Mouse (Mus musculus) embryonic facial prominence, embryonic 11.5 days (tissue): Measurements from ENCODE around the gene Pah. TPM values are rescaled to one million over a fixed set of nuclear protein-coding genes. Genes with fewer than 3 reads are reported as not detected.

Experiments
- ATAC-seq: fragments of 200-750 bp; cut with Nextera tagmentation; replicated peaks from 2 replicates; pipeline ENCODE4 v1.8.0; 2017; ENCODE audit warnings: low read depth; ENCODE audit not compliant: insufficient number of reproducible peaks, low FRiP score, low TSS enrichment
- DNase-seq: peaks from one replicate; pipeline ENCODE4 v3.0.0-alpha.2; 2015; ENCODE audit warnings: low spot score
- H3K27ac ChIP-seq: fragments of 300-500 bp; sonication (generic); replicated peaks from 2 replicates; pipeline ENCODE4 v1.5.1; 2014; ENCODE audit warnings: mild to moderate bottlenecking, low read depth, low read length, control low read depth
- H3K27me3 ChIP-seq: fragments of 300-500 bp; sonication (generic); 2 replicates; pipeline ENCODE4 v1.6.1; 2014; ENCODE audit warnings: mild to moderate bottlenecking, low read length, moderate library complexity, mixed read lengths; ENCODE audit not compliant: control insufficient read depth, insufficient read depth
- H3K36me3 ChIP-seq: fragments of 300-500 bp; sonication (generic); replicated peaks from 2 replicates; pipeline ENCODE4 v1.6.1; 2014; ENCODE audit warnings: low read depth, mild to moderate bottlenecking, low read length, moderate library complexity, mixed read lengths; ENCODE audit not compliant: control insufficient read depth, insufficient read depth
- H3K4me1 ChIP-seq: fragments of 300-500 bp; sonication (generic); 2 replicates; pipeline ENCODE4 v1.6.1; 2014; ENCODE audit warnings: low read length, mixed read lengths; ENCODE audit not compliant: control insufficient read depth, insufficient read depth
- H3K4me2 ChIP-seq: fragments of 300-500 bp; sonication (generic); 2 replicates; pipeline ENCODE4 v1.6.1; 2014; ENCODE audit warnings: low read depth, mild to moderate bottlenecking, control low read depth, low read length, moderate library complexity
- H3K4me3 ChIP-seq: fragments of 300-500 bp; sonication (generic); 2 replicates; pipeline ENCODE4 v1.5.1; 2014; ENCODE audit warnings: low read depth, low read length, control low read depth
- H3K9ac ChIP-seq: fragments of 300-500 bp; sonication (generic); replicated peaks from 2 replicates; pipeline ENCODE4 v1.6.1; 2014; ENCODE audit warnings: mild to moderate bottlenecking, control low read depth, low read length
- H3K9me3 ChIP-seq: fragments of 300-500 bp; sonication (generic); replicated peaks from 2 replicates; pipeline ENCODE4 v1.6.1; 2016; ENCODE audit warnings: mild to moderate bottlenecking, low read length, inconsistent platforms, mixed read lengths; ENCODE audit not compliant: control insufficient read depth
- whole genome bisulfite sequencing: fragments of 180-500 bp; shearing (Covaris S2); extraction: QIAGEN DNeasy Blood & Tissue Kit; methylation state at CpG from one replicate; pipeline ENCODE4 v1.1.7; 2014; 5-methylcytosine and 5-hydroxymethylcytosine counted together
- polyA plus RNA-seq: library from polyadenylated mRNA; unstranded; fragments of >200 nt; fragmentation: Nextera tagmentation; extraction: Ambion mirVana; gene quantifications from 2 replicates; pipeline ENCODE4 v1.2.1, GENCODE M21; 2014

Gene Pah
- polyA plus RNA-seq, 1 experiment from 2014 or later, result not detected

- no peak for ATAC-seq
- H3K9me3 ChIP-seq, result no peaks in the 10 kb centered on the region
- no peak overlapping the region for H3K4me2 ChIP-seq
- no peaks in the 10 kb centered on the region for H3K36me3 ChIP-seq
- WGBS, result 3% methylated on average over 18 of the region's 18 CpGs
- H3K9ac ChIP-seq, result no peak overlapping the region
- H3K27me3 ChIP-seq, result peaks cover 82% of the 10 kb centered on the region
- H3K4me3 ChIP-seq, result no peak overlapping the region
- H3K4me1 ChIP-seq, result peaks cover 2% of the 10 kb centered on the region; the same call in 1 of the 2 replicates
- no peak overlapping the region for H3K27ac ChIP-seq
- DNase-seq, result peak; percentile 58
Observed at GRCm38 (mm10) chr10:87489246-87490009, 32.2 kb upstream of the Pah start.

GRCm38 (mm10) chr10:87490328-87490727 is 31.3 kb upstream of the Pah start:
- no peak overlapping the region for H3K4me3 ChIP-seq
- H3K4me2 ChIP-seq, result no peak overlapping the region

GRCm38 (mm10) chr10:87491485-87492040 is 30.0 kb upstream of the Pah start:
- DNase-seq (no peak), ATAC-seq (no peak)
- Histone ChIP-seq H3K27me3 (peaks cover 71% of the 10 kb centered on the region), H3K4me1 (no peaks in the 10 kb centered on the region), H3K9me3 (no peaks in the 10 kb centered on the region), H3K4me3 (peak overlapping the region; percentile 62), H3K27ac (no peak overlapping the region), H3K36me3 (no peaks in the 10 kb centered on the region), H3K4me2 (peak overlapping the region; percentile 26; the same call in 1 of the 2 replicates), H3K9ac (no peak overlapping the region)
- WGBS, result 1% methylated on average over 11 of the region's 11 CpGs

More at GRCm38 (mm10) chr10:87490328-87490727, 31.3 kb upstream of the Pah start:
- 6% methylated on average over 2 of the region's 2 CpGs for WGBS
- no peak overlapping the region for H3K9ac ChIP-seq
- no peaks in the 10 kb centered on the region for H3K36me3 ChIP-seq
- DNase-seq (no peak), ATAC-seq (no peak)
- no peaks in the 10 kb centered on the region for H3K4me1 ChIP-seq
- no peak overlapping the region for H3K27ac ChIP-seq
- no peaks in the 10 kb centered on the region for H3K9me3 ChIP-seq
- peaks cover 83% of the 10 kb centered on the region for H3K27me3 ChIP-seq

DNA sequence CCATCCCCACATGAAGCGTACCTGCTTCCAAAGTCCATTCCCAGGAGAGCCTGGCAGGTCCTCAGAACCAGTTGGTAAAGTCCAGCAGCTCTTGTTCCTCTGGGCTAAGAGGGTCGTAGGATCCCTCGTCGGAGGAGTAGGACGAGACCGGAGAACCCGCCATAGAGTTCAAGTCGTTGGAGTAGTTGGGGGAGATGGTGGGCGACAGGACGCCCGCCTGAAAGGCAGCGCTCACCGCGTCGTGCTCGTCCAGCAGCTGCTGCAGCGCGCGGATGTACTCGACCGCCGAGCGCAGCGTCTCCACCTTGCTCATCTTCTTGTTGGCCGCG is 29.3 kb upstream of the Pah start:
- Histone ChIP-seq H3K27me3 (peaks cover 66% of the 10 kb centered on the region), H3K36me3 (no peaks in the 10 kb centered on the region), H3K4me1 (no peaks in the 10 kb centered on the region), H3K27ac (no peak overlapping the region), H3K9ac (peak overlapping the region; percentile 62), H3K9me3 (no peaks in the 10 kb centered on the region), H3K4me3 (peak overlapping the region; percentile 62), H3K4me2 (peak overlapping the region; percentile 98)
- WGBS, result 0% methylated on average over 26 of the region's 26 CpGs
- ATAC-seq, result no peak
- no peak for DNase-seq

DNA sequence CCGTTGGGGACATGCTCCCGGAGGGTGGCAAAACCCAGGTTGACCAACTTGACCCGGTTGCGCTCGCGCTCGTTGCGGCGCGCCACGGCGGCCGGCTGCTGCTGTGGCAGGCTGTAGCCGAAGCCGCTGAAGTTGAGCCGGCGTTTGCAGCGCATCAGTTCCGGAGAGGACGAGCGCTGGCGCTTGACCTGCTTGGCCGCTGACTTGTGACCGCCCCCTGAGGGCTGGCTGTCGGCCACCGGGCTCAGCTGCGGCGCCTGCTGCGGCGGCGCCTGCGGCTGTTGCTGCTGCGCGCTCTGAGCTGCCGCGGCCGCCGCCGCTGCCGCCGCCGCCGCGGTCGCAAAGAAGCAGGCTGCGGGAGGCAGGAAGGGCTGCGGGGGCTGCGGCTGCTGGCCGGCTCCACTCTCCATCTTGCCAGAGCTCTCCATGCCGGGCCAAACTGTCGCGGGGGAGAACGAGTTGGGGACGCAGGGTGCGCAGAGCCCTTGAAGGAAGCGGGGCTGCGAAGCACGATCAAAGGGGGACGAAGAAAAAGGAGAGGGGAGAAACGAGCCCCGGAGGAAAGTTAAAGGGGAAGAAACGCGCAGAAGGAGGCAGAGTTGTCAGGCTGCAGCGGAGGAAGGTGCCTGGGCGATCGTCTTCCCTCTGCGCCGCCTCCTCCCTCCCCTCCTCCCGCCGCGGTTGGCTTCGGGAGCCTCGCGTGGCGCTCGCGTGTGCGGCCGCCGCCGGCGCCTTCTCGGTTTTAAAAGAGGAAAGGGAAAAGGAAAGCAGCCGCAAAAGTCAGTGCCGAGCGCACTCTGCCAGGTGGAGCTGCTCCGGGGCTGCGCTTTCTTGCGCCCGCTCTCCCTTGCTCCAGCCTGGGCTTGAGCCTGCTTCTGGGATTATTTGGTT is 28.7 kb upstream of the Pah start:
- Histone ChIP-seq H3K36me3 (no peaks in the 10 kb centered on the region), H3K4me3 (peak overlapping the region; percentile 62), H3K4me1 (no peaks in the 10 kb centered on the region), H3K9ac (peak overlapping the region; percentile 62), H3K27ac (peak overlapping the region; percentile 47; the same call in 1 of the 2 replicates), H3K27me3 (peaks cover 61% of the 10 kb centered on the region), H3K9me3 (no peaks in the 10 kb centered on the region), H3K4me2 (peak overlapping the region; percentile 98)
- WGBS, result under 1% methylated on average over 78 of the region's 90 CpGs
- peak; percentile 72 for DNase-seq
- peak; percentile 27; the same call in 1 of the 2 replicates for ATAC-seq

DNA sequence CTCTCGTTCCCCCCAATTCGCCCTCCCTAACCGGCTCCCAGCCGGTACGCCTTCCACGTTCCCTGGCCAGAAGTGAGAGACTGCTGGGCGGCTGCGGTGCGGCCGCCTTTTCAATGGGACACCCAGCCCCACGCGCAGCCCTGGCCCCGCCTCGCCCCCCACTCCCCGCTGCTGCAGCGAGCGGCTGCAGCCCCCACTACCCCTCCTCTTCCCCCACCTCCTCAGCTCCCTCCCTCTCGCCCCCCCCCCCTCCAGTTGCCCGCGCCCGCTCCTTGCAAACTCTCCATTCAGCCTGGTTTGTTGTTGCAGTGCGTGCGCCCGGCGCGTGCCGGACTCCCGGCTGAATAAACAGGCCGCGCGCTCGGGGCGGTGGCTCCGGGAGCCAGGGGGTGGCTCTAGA is 28.0 kb upstream of the Pah start, which contains the start of gene Ascl1:
Gene Ascl1 (minus strand): TSS at position 85 of the 400 bp plus-strand sequence.
- Histone ChIP-seq H3K27ac (peak within 1 kb of the TSS; percentile 47; the same call in 1 of the 2 replicates), H3K36me3 (no peaks in the 10 kb centered on the region), H3K4me2 (peak within 1 kb of the TSS; percentile 98), H3K4me3 (peak within 1 kb of the TSS; percentile 62), H3K27me3 (peaks cover 54% of the 10 kb centered on the region), H3K9ac (peak within 1 kb of the TSS; percentile 62), H3K4me1 (no peaks in the 10 kb centered on the region), H3K9me3 (no peaks in the 10 kb centered on the region)
- whole genome bisulfite sequencing, result under 1% methylated on average over 31 of the region's 34 CpGs
- DNase-seq, result peak; percentile 68
- peak; percentile 42; the same call in 1 of the 2 replicates for ATAC-seq

DNA sequence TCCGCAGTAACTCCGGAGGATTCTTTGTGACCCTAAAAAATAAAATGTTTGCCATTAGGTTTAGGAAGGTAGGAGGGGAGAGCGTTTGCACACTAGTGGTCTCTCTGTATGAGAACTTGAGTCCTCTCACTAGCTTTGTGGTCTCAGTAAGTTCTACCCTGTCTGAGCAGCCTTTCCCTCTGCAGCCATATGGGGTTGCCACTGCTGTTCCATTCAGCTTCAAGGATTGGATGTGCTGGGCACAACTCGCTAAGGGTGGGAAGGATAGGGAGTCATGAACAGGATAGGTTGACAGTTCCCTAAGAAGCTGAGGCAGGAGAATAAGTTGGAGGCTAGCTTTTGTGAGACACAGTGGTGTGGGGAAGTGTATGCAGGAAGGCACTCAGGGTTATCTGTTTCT is 27.4 kb upstream of the Pah start:
- DNase-seq, result no peak
- H3K9ac ChIP-seq, result 0 out of 2 replicates have a peak overlapping the region, but pooled peaks have one; percentile 9
- H3K27me3 ChIP-seq, result peaks cover 55% of the 10 kb centered on the region
- H3K36me3 ChIP-seq, result no peaks in the 10 kb centered on the region
- peak overlapping the region; percentile 98 for H3K4me2 ChIP-seq
- 0% methylated on average over 4 of the region's 4 CpGs for WGBS
- H3K4me3 ChIP-seq, result peak overlapping the region; percentile 62
- ATAC-seq, result no peak
- no peaks in the 10 kb centered on the region for H3K9me3 ChIP-seq
- H3K27ac ChIP-seq, result no peak overlapping the region
- no peaks in the 10 kb centered on the region for H3K4me1 ChIP-seq
